Mouse (Mus musculus) cortical plate, adult 2 months (tissue): ENCODE measurements around the gene Igf2r. TPM values are rescaled to one million over a fixed set of nuclear protein-coding genes. Genes with fewer than 3 reads are reported as not detected.
A peak's percentile ranks its signal among the peaks of the same experiment; 100 is the strongest.

ENCODE experiments used
- H3K27ac ChIP-seq: fragments of 200-500 bp; 2 replicates; pipeline ENCODE4 v1.5.1; 2012; ENCODE audit warnings: low read length, control low read depth, inconsistent platforms; ENCODE audit not compliant: insufficient read depth
- H3K4me1 ChIP-seq: fragments of 200-500 bp; 2 replicates; pipeline ENCODE4 v1.6.1; 2011; ENCODE audit warnings: low read length; ENCODE audit not compliant: control insufficient read depth, insufficient read depth
- H3K4me3 ChIP-seq: fragments of 200-500 bp; 2 replicates; pipeline ENCODE4 v1.5.1; 2011; ENCODE audit warnings: mild to moderate bottlenecking, low read length, control low read depth; ENCODE audit not compliant: insufficient read depth
- CTCF ChIP-seq: fragments of 200-500 bp; IDR thresholded peaks from 2 replicates; pipeline ENCODE4 v1.5.1; 2011; ENCODE audit warnings: mild to moderate bottlenecking, control low read depth, low read length; ENCODE audit not compliant: insufficient read depth; ENCODE audit errors: extremely low read depth
- POLR2A ChIP-seq: fragments of 200-500 bp; IDR thresholded peaks from 2 replicates; pipeline ENCODE4 v1.6.1; 2011; ENCODE audit warnings: mild to moderate bottlenecking, low read length, control low read depth; ENCODE audit not compliant: insufficient read depth; ENCODE audit errors: extremely low read depth
- polyA plus RNA-seq: library from polyadenylated mRNA; depleted of rRNA; stranded (reverse); fragments of >200 nt; gene quantifications from 2 replicates; pipeline ENCODE4 v1.2.3, GENCODE M21; 2012

Gene Igf2r
- polyA plus RNA-seq, 1 experiment = 10.9 TPM

- H3K4me1 ChIP-seq = peaks cover 2% of the 10 kb centered on the region; the same call in 1 of the 2 replicates
- no peak overlapping the region for H3K4me3 ChIP-seq
- TF ChIP-seq POLR2A = no peak
- no peak for TF ChIP-seq CTCF
- H3K27ac ChIP-seq = no peak overlapping the region
Measured at GRCm38 (mm10) chr17:12722622-12723021, 46.8 kb downstream of the Igf2r start.

GRCm38 (mm10) chr17:12721118-12721886 lies 48.2 kb downstream of the Igf2r start:
- no peak for TF ChIP-seq POLR2A
- TF ChIP-seq CTCF = no peak
- no peak overlapping the region for H3K4me3 ChIP-seq
- peaks cover 3% of the 10 kb centered on the region; the same call in 1 of the 2 replicates for H3K4me1 ChIP-seq
- H3K27ac ChIP-seq = no peak overlapping the region

GRCm38 (mm10) chr17:12718251-12718650 lies 51.2 kb downstream of the Igf2r start:
- Histone ChIP-seq H3K27ac (no peak overlapping the region), H3K4me3 (no peak overlapping the region), H3K4me1 (0 out of 2 replicates have a peak, but pooled peaks cover 2% of the 10 kb centered on the region)
- TF ChIP-seq POLR2A = no peak
- no peak for TF ChIP-seq CTCF

GRCm38 (mm10) chr17:12717445-12717844 lies 52.0 kb downstream of the Igf2r start:
- Histone ChIP-seq H3K27ac (no peak overlapping the region), H3K4me3 (no peak overlapping the region), H3K4me1 (0 out of 2 replicates have a peak, but pooled peaks cover 2% of the 10 kb centered on the region)
- TF ChIP-seq POLR2A (no peak), CTCF (no peak)

- H3K27ac ChIP-seq = no peak overlapping the region
- peaks cover 6% of the 10 kb centered on the region for H3K4me1 ChIP-seq
- H3K4me3 ChIP-seq = no peak overlapping the region
- TF ChIP-seq CTCF (no peak), POLR2A (no peak)
Measured at GRCm38 (mm10) chr17:12715032-12715431, 54.4 kb downstream of the Igf2r start.

- Histone ChIP-seq H3K27ac (no peak overlapping the region), H3K4me1 (peaks cover 6% of the 10 kb centered on the region), H3K4me3 (no peak overlapping the region)
- TF ChIP-seq POLR2A (no peak), CTCF (peak; percentile 23; the same call in 1 of the 2 replicates)
Measured at GRCm38 (mm10) chr17:12714080-12714561, 55.3 kb downstream of the Igf2r start.

- no peak overlapping the region for H3K27ac ChIP-seq
- peaks cover 6% of the 10 kb centered on the region for H3K4me1 ChIP-seq
- TF ChIP-seq CTCF (no peak), POLR2A (no peak)
- no peak overlapping the region for H3K4me3 ChIP-seq
Measured at GRCm38 (mm10) chr17:12712993-12713392, 56.5 kb downstream of the Igf2r start.

- H3K4me3 ChIP-seq = no peak overlapping the region
- H3K4me1 ChIP-seq = peaks cover 4% of the 10 kb centered on the region
- no peak for TF ChIP-seq CTCF
- no peak for TF ChIP-seq POLR2A
- H3K27ac ChIP-seq = no peak overlapping the region
Measured at GRCm38 (mm10) chr17:12712191-12712590, 57.3 kb downstream of the Igf2r start.

GRCm38 (mm10) chr17:12710976-12711375 lies 58.5 kb downstream of the Igf2r start:
- TF ChIP-seq CTCF (no peak), POLR2A (no peak)
- Histone ChIP-seq H3K4me1 (peaks cover 4% of the 10 kb centered on the region), H3K4me3 (no peak overlapping the region), H3K27ac (no peak overlapping the region)

- TF ChIP-seq CTCF (no peak), POLR2A (no peak)
- H3K4me1 ChIP-seq = peaks cover 4% of the 10 kb centered on the region
Measured at GRCm38 (mm10) chr17:12710050-12710780, 59.2 kb downstream of the Igf2r start.

More at GRCm38 (mm10) chr17:12710050-12710780, 59.2 kb downstream of the Igf2r start:
- Histone ChIP-seq H3K27ac (no peak overlapping the region), H3K4me3 (no peak overlapping the region)
